Mouse (Mus musculus): ENCODE results near the gene Aatf.

- TF ChIP-seq CTCF (IDR thresholded peaks at IDR 0.05; ENCODE audit: control insufficient read depth, insufficient read depth, insufficient replicate concordance, low read depth, low read length) (no peak), POLR2A (IDR thresholded peaks at IDR 0.05; ENCODE audit: control insufficient read depth, low read depth, low read length) (no peak)
Observed at GRCm38 (mm10) chr11:84434879-84435278, 78.4 kb downstream of the Aatf start.
